Comparison of ENCODE assay signal across 11 mouse cellular contexts in genomic region chr6:128844586-128845080, GRCm38 (mm10). TPM values are rescaled to one million over a fixed set of nuclear protein-coding genes. Genes with fewer than 3 reads are reported as not detected.
DNase-seq lines count a peak whose midpoint lies in the region; ATAC-seq and TF ChIP-seq lines count a peak whose summit lies in the region.
"Had no signal": no experiment of that assay in that cellular context is flagged by ENCODE, and none has a peak within 500 bp of the region (broad histone marks: within the 10 kb centered on the region; RNA-seq: fewer than 3 reads in every experiment).

No protein-coding gene starts in this region.

- H3K27me3 ChIP-seq in lung, embryonic 16.5 days (ENCODE audit: control insufficient read depth, insufficient read depth, low read depth, low read length), result no peaks in the 10 kb centered on the region
- no peaks in the 10 kb centered on the region for H3K27me3 ChIP-seq in limb, embryonic 10.5 days (ENCODE audit: low read depth, poor library complexity, severe bottlenecking)
- H3K27me3 ChIP-seq in stomach, embryonic 14.5 days (ENCODE audit: control insufficient read depth, insufficient read depth, low read length), result no peaks in the 10 kb centered on the region

- H3K9me3 ChIP-seq in lung, embryonic 16.5 days (ENCODE audit: control insufficient read depth, low read length), result no peaks in the 10 kb centered on the region
- H3K9me3 ChIP-seq in limb, embryonic 10.5 days (replicated peaks), result no peaks in the 10 kb centered on the region
- no peaks in the 10 kb centered on the region for H3K9me3 ChIP-seq in stomach, embryonic 14.5 days (ENCODE audit: control insufficient read depth, low read depth, low read length)

- H3K4me1 ChIP-seq in lung, embryonic 16.5 days (replicated peaks; ENCODE audit: control insufficient read depth, insufficient read depth, low read length), result peaks cover 25% of the 10 kb centered on the region
- peaks cover 4% of the 10 kb centered on the region for H3K4me1 ChIP-seq in lung, adult 2 months (ENCODE audit: control insufficient read depth, insufficient read depth, low read length)
- peaks cover 19% of the 10 kb centered on the region for H3K4me1 ChIP-seq in limb, embryonic 10.5 days
- peaks cover 3% of the 10 kb centered on the region; the same call in 1 of the 2 replicates for H3K4me1 ChIP-seq in stomach, embryonic 14.5 days (ENCODE audit: control insufficient read depth, insufficient read depth, low read length)

- TF ChIP-seq POLR2A in lung, adult 2 months (IDR thresholded peaks at IDR 0.05; ENCODE audit: borderline replicate concordance, extremely low read depth, low read depth, low read length), result no peak

- H3K36me3 ChIP-seq in lung, embryonic 16.5 days (ENCODE audit: control insufficient read depth, insufficient read depth, low read length), result no peaks in the 10 kb centered on the region
- no peaks in the 10 kb centered on the region for H3K36me3 ChIP-seq in limb, embryonic 10.5 days
- H3K36me3 ChIP-seq in stomach, embryonic 14.5 days (ENCODE audit: control insufficient read depth, insufficient read depth, low read length), result no peaks in the 10 kb centered on the region

- no peak for ATAC-seq in lung, embryonic 16.5 days (ENCODE audit: low read depth)
- no peak for ATAC-seq in stomach, embryonic 14.5 days (ENCODE audit: insufficient number of reproducible peaks, insufficient read depth, low FRiP score, low read depth)

- WGBS in lung, embryonic 16.5 days, result 78% methylated on average over 5 of the region's 5 CpGs
- 86% methylated on average over 5 of the region's 5 CpGs for WGBS in lung, adult 2 months
- WGBS in limb, embryonic 10.5 days, result 89% methylated on average over 5 of the region's 5 CpGs
- 83% methylated on average over 5 of the region's 5 CpGs for WGBS in stomach, embryonic 14.5 days

- TF ChIP-seq CTCF in lung, adult 2 months (IDR thresholded peaks at IDR 0.05; ENCODE audit: insufficient read depth, low read length), result no peak

- H3K9ac ChIP-seq in lung, embryonic 16.5 days (ENCODE audit: low read length), result no peak overlapping the region
- no peak overlapping the region for H3K9ac ChIP-seq in stomach, embryonic 14.5 days (replicated peaks; ENCODE audit: low read depth, low read length)

- no peak overlapping the region for H3K4me3 ChIP-seq in lung, embryonic 16.5 days (ENCODE audit: low read length)
- H3K4me3 ChIP-seq in lung, adult 2 months (replicated peaks; ENCODE audit: extremely low read depth, low read depth, low read length), result no peak overlapping the region
- H3K4me3 ChIP-seq in limb, embryonic 10.5 days, result peak overlapping the region; percentile 90; the same call in 1 of the 2 replicates
- H3K4me3 ChIP-seq in stomach, embryonic 14.5 days (ENCODE audit: low read depth, low read length), result no peak overlapping the region

- DNase-seq in embryo, embryonic 10.5 days (ENCODE audit: low spot score), result peak; percentile 8
- no peak for DNase-seq in embryo, embryonic 9.5 days (ENCODE audit: extremely low spot score)
- DNase-seq in lung, adult 2 months, result no peak
- peak; percentile 30 for DNase-seq in limb, embryonic 10.5 days (ENCODE audit: low spot score)
- no peak for DNase-seq in urinary bladder, adult 2 months (ENCODE audit: low spot score)
- no peak for DNase-seq in adrenal gland, postnatal 14 days

- peak overlapping the region; percentile 99 for H3K27ac ChIP-seq in lung, embryonic 16.5 days (ENCODE audit: low read length)
- no peak overlapping the region for H3K27ac ChIP-seq in limb, embryonic 10.5 days
- H3K27ac ChIP-seq in stomach, embryonic 14.5 days (ENCODE audit: low read length), result peak overlapping the region; percentile 90; the same call in 1 of the 2 replicates

- H3K4me2 ChIP-seq in lung, embryonic 16.5 days (ENCODE audit: low read depth, low read length), result no peak overlapping the region
- H3K4me2 ChIP-seq in stomach, embryonic 14.5 days (replicated peaks; ENCODE audit: low read depth, low read length), result no peak overlapping the region

RNA-seq across cellular contexts. Expression of gene Klrb1b, which starts 18.5 kb away (rescaled TPM):
- 0.29 and 0.33 TPM in 2 replicates for polyA plus RNA-seq in lung, embryonic 16.5 days (2015; fragmentation: Nextera tagmentation; extraction: Ambion mirVana)
- polyA plus RNA-seq in lung, adult 2 months (2012; rRNA removed), result 2.4 and 2.7 TPM in 2 replicates
- not detected in 2 replicates for polyA plus RNA-seq in limb, embryonic 10.5 days (2016; fragmentation: Nextera tagmentation; extraction: Ambion mirVana)
- 0.29 and 0.34 TPM in 2 replicates for polyA plus RNA-seq in stomach, embryonic 14.5 days (2014; fragmentation: Nextera tagmentation; extraction: Ambion mirVana)
- 0.92 and 0.93 TPM in 2 replicates for polyA plus RNA-seq in urinary bladder, adult 2 months (2012; rRNA removed)
- 1.5 TPM in 1 of 2 replicates, not detected in the other for total RNA-seq in adrenal gland, postnatal 14 days (2021)
- total RNA-seq: common myeloid progenitor, adult 5-6 weeks; gastrocnemius, postnatal 4 days had no signal

RNA-seq across cellular contexts. Expression of gene Gm44511, which starts 18.5 kb away (rescaled TPM):
- not detected in 2 replicates for polyA plus RNA-seq in lung, embryonic 16.5 days (2015; fragmentation: Nextera tagmentation; extraction: Ambion mirVana)
- polyA plus RNA-seq in lung, adult 2 months (2012; rRNA removed), result 0.41 TPM in 1 of 2 replicates, not detected in the other
- not detected in 2 replicates for polyA plus RNA-seq in limb, embryonic 10.5 days (2016; fragmentation: Nextera tagmentation; extraction: Ambion mirVana)
- not detected in 2 replicates for polyA plus RNA-seq in stomach, embryonic 14.5 days (2014; fragmentation: Nextera tagmentation; extraction: Ambion mirVana)
- polyA plus RNA-seq in urinary bladder, adult 2 months (2012; rRNA removed), result 0.23 and 0.43 TPM in 2 replicates
- not detected in 2 replicates for total RNA-seq in adrenal gland, postnatal 14 days (2021)
- total RNA-seq: gastrocnemius, postnatal 4 days had no signal
- polyA plus RNA-seq: macrophage had no signal

RNA-seq across cellular contexts. Expression of gene Clec2i, which starts 42.8 kb away (rescaled TPM):
- 0.23 and 0.36 TPM in 2 replicates for polyA plus RNA-seq in lung, embryonic 16.5 days (2015; fragmentation: Nextera tagmentation; extraction: Ambion mirVana)
- polyA plus RNA-seq in lung, adult 2 months (2012; rRNA removed), result 0.79 and 1.6 TPM in 2 replicates
- polyA plus RNA-seq in limb, embryonic 10.5 days (2016; fragmentation: Nextera tagmentation; extraction: Ambion mirVana), result not detected in 2 replicates
- not detected in 2 replicates for polyA plus RNA-seq in stomach, embryonic 14.5 days (2014; fragmentation: Nextera tagmentation; extraction: Ambion mirVana)
- polyA plus RNA-seq in urinary bladder, adult 2 months (2012; rRNA removed), result 0.86 and 1.0 TPM in 2 replicates
- total RNA-seq in adrenal gland, postnatal 14 days (2021), result 0.22 and 1.7 TPM in 2 replicates

RNA-seq across cellular contexts. Expression of gene BC035044, which starts 46.3 kb away (rescaled TPM):
- polyA plus RNA-seq in lung, embryonic 16.5 days (2015; fragmentation: Nextera tagmentation; extraction: Ambion mirVana), result 0.79 and 0.87 TPM in 2 replicates
- 1.2 and 2.7 TPM in 2 replicates for polyA plus RNA-seq in lung, adult 2 months (2012; rRNA removed)
- polyA plus RNA-seq in limb, embryonic 10.5 days (2016; fragmentation: Nextera tagmentation; extraction: Ambion mirVana), result 0.59 and 0.62 TPM in 2 replicates
- 1.5 and 1.9 TPM in 2 replicates for polyA plus RNA-seq in stomach, embryonic 14.5 days (2014; fragmentation: Nextera tagmentation; extraction: Ambion mirVana)
- 3.2 and 3.4 TPM in 2 replicates for polyA plus RNA-seq in urinary bladder, adult 2 months (2012; rRNA removed)
- 0.93 and 2.6 TPM in 2 replicates for total RNA-seq in adrenal gland, postnatal 14 days (2021)

RNA-seq across cellular contexts. Expression of gene Klrb1c, which starts 55.6 kb away (rescaled TPM):
- polyA plus RNA-seq in lung, embryonic 16.5 days (2015; fragmentation: Nextera tagmentation; extraction: Ambion mirVana), result 0.25 and 0.33 TPM in 2 replicates
- 1.8 and 2.6 TPM in 2 replicates for polyA plus RNA-seq in lung, adult 2 months (2012; rRNA removed)
- not detected in 2 replicates for polyA plus RNA-seq in limb, embryonic 10.5 days (2016; fragmentation: Nextera tagmentation; extraction: Ambion mirVana)
- polyA plus RNA-seq in stomach, embryonic 14.5 days (2014; fragmentation: Nextera tagmentation; extraction: Ambion mirVana), result not detected in 2 replicates
- 1.1 TPM in 2 replicates for polyA plus RNA-seq in urinary bladder, adult 2 months (2012; rRNA removed)
- 0.30 and 0.68 TPM in 2 replicates for total RNA-seq in adrenal gland, postnatal 14 days (2021)

Comparison
In these comparisons a context has a peak if more than half of its experiments do, and no peak if none do; other contexts are left out.
1. DNase-seq: peak in embryo, embryonic 10.5 days (single experiment) and limb, embryonic 10.5 days (single experiment); none in embryo, embryonic 9.5 days (single experiment), lung, adult 2 months (single experiment), urinary bladder, adult 2 months (single experiment) and adrenal gland, postnatal 14 days (single experiment).